Mouse (Mus musculus) liver, embryonic 14.5 days (tissue): ENCODE results near the gene Shroom3.

Experiments used
- CTCF ChIP-seq: IDR thresholded peaks from 2 replicates; pipeline ENCODE4 v1.5.1; 2016; ENCODE audit warnings: antibody characterized with exemption, low read depth, control low read depth
- EP300 ChIP-seq: IDR thresholded peaks from 2 replicates; pipeline ENCODE4 v1.6.1; 2016; ENCODE audit warnings: antibody characterized with exemption, low read depth

DNA sequence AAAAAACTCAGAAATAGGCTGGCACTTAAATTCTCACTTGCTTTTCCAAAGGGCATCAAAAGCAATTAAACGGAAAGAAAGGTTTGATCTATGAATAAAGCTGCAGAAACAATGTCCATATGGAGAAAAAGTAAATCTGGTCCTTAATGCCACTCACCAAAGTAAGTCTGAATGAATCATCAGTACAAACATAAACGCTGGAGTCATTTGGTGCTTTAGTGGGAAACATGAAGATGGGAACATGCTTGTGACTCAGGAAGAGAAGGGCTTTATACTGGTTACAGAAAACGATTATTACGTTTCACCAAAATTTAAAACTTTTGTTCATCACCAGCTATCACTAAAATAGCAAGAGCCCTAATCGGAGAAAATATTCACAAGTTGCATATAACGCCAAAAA, 297.2 kb downstream of the Shroom3 start:
- TF ChIP-seq CTCF (no peak), EP300 (no peak)
